Mouse (Mus musculus): ENCODE measurements around the gene Mga. TPM values are rescaled to one million over a fixed set of nuclear protein-coding genes. Genes with fewer than 3 reads are reported as not detected.

Mga gene
- total and polyA plus RNA-seq, 3 experiments = 45.7 to 224 (median 60.9) TPM

DNA sequence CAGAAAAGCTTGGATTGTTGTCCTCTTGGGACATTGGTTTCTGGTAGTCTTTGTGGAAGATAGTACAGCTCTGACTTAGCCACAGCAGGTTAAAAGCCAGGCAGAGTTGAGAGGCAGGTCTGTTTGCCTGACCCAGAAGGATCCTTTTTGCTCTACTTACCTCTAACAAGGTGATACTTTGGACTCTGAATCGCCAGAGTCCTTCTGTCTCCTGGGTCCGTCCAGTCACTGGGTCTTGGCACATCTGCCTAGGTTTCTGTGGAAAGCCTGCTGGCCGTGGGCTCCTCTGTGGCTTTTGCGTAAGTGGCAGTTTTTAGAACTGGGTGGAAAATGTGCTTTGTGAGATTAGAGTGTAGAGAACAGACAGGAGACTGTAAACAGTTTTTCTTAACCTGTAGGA lies 91.9 kb downstream of the Mga start:
- DNase-seq (ENCODE audit: low read depth, low spot score) = no peak
- no peaks in the 10 kb centered on the region for H3K9me3 ChIP-seq (replicated peaks; ENCODE audit: insufficient read depth, low read length)
- H3K36me3 ChIP-seq (ENCODE audit: control insufficient read depth in 1 of 2, insufficient read depth in 2 of 2, low read length in 2 of 2) = no peaks in the 10 kb centered on the region; a peak in 1 of 4 replicates
- peaks cover 0 to 5% of the 10 kb centered on the region in 2 experiments; a peak in 3 of 4 replicates for H3K4me1 ChIP-seq (ENCODE audit: control insufficient read depth in 1 of 2, insufficient read depth in 2 of 2, low read length in 2 of 2)
- H3K4me3 ChIP-seq (ENCODE audit: control insufficient read depth in 1 of 2, insufficient read depth in 1 of 2, low read depth in 2 of 2, low read length in 2 of 2) = no peak overlapping the region
- no peaks in the 10 kb centered on the region for H3K27me3 ChIP-seq (ENCODE audit: control insufficient read depth in 1 of 2, insufficient read depth in 2 of 2, low read length in 2 of 2)
- H3K79me2 ChIP-seq (ENCODE audit: control insufficient read depth, insufficient read depth, low read length, poor library complexity) = no peaks in the 10 kb centered on the region
- TF ChIP-seq ZNF384 (IDR thresholded peaks at IDR 0.05; ENCODE audit: low read depth, low read length) (no peak), CTCF (IDR thresholded peaks at IDR 0.05 in 2 of 3, conservative IDR thresholded peaks at IDR 0.05 in 1 of 3; ENCODE audit: control insufficient read depth in 1 of 3, insufficient read depth in 1 of 3, low read depth in 2 of 3, low read length in 3 of 3, poor library complexity in 1 of 3, severe bottlenecking in 1 of 3) (no peak), KAT2A (conservative IDR thresholded peaks at IDR 0.05; ENCODE audit: low read depth, low read length) (no peak), HCFC1 (IDR thresholded peaks at IDR 0.05; ENCODE audit: low read depth, low read length) (no peak), JUND (IDR thresholded peaks at IDR 0.05; ENCODE audit: low read depth, low read length) (no peak), TCF12 (IDR thresholded peaks at IDR 0.05; ENCODE audit: low read depth, low read length) (no peak), ELF1 (IDR thresholded peaks at IDR 0.05; ENCODE audit: low read depth, low read length) (no peak), ETS1 (IDR thresholded peaks at IDR 0.05; ENCODE audit: low read depth, low read length) (no peak), SMC3 (IDR thresholded peaks at IDR 0.05; ENCODE audit: low read depth, low read length) (no peak), GABPA (IDR thresholded peaks at IDR 0.05; ENCODE audit: low read depth, low read length) (no peak), RCOR1 (IDR thresholded peaks at IDR 0.05; ENCODE audit: low read depth, low read length) (no peak)
- H3K9ac ChIP-seq (ENCODE audit: control insufficient read depth, low read depth, low read length, poor library complexity, severe bottlenecking) = no peak overlapping the region
- H3K27ac ChIP-seq (ENCODE audit: control insufficient read depth, low read depth, low read length) = no peak overlapping the region

DNA sequence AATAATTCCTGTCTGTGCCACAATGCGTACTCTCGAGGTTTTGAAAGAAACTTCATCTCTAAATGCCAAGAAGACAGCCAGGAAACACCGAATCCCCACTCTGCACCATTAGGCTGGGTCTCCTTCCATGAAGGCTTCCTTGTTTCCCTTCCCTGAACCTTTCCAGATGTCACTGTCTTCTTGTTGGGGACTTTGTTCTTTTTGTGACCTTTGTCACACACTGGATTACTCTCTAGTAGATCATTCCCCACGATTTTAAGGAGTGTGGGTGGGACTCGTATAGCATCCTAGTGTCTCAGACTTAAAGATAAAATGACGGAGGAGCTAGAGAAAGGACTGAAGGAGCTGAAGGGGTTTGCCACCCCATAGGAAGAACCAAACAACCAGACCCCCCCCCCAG lies 93.9 kb downstream of the Mga start:
- H3K4me3 ChIP-seq (ENCODE audit: control insufficient read depth in 1 of 2, insufficient read depth in 1 of 2, low read depth in 2 of 2, low read length in 2 of 2) = no peak overlapping the region
- H3K4me1 ChIP-seq (ENCODE audit: control insufficient read depth in 1 of 2, insufficient read depth in 2 of 2, low read length in 2 of 2) = peaks cover 0 to 5% of the 10 kb centered on the region in 2 experiments; a peak in 3 of 4 replicates

DNA sequence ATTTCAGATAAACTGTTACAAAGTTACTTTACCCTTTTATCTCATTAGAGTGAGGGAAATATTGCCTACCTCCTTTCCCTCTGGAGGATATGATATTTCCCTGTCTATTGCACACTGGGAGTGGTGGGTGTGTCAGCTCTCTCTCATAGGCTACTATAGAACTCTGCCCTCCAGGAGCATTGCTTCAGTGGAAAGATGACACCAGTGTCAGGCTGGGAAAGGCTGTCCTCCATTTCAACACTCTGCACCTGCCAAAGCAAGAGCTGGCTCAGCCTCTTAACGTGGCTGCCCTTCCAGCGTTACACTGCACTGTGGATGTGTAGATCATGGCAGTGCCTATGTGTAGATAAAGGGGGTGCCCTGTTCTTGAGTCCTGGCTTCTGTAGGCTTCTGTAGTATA lies 95.3 kb downstream of the Mga start:
- Histone ChIP-seq H3K27ac (ENCODE audit: control insufficient read depth, low read depth, low read length) (no peak overlapping the region), H3K4me3 (ENCODE audit: control insufficient read depth in 1 of 2, insufficient read depth in 1 of 2, low read depth in 2 of 2, low read length in 2 of 2) (no peak overlapping the region), H3K9ac (ENCODE audit: control insufficient read depth, low read depth, low read length, poor library complexity, severe bottlenecking) (no peak overlapping the region), H3K4me1 (ENCODE audit: control insufficient read depth in 1 of 2, insufficient read depth in 2 of 2, low read length in 2 of 2) (no peaks in the 10 kb centered on the region), H3K27me3 (ENCODE audit: control insufficient read depth in 1 of 2, insufficient read depth in 2 of 2, low read length in 2 of 2) (no peaks in the 10 kb centered on the region), H3K9me3 (replicated peaks; ENCODE audit: insufficient read depth, low read length) (no peaks in the 10 kb centered on the region), H3K36me3 (ENCODE audit: control insufficient read depth in 1 of 2, insufficient read depth in 2 of 2, low read length in 2 of 2) (no peaks in the 10 kb centered on the region), H3K79me2 (ENCODE audit: control insufficient read depth, insufficient read depth, low read length, poor library complexity) (no peaks in the 10 kb centered on the region)
- no peak for DNase-seq (ENCODE audit: low read depth, low spot score)
- TF ChIP-seq SIN3A (IDR thresholded peaks at IDR 0.05; ENCODE audit: low read length) (no peak), TCF12 (IDR thresholded peaks at IDR 0.05; ENCODE audit: low read depth, low read length) (no peak), NRF1 (IDR thresholded peaks at IDR 0.05; ENCODE audit: insufficient read depth, low read depth, low read length, poor library complexity, severe bottlenecking) (no peak), ZMIZ1 (IDR thresholded peaks at IDR 0.05; ENCODE audit: low read depth, low read length) (no peak), NELFE (IDR thresholded peaks at IDR 0.05; ENCODE audit: low read depth, low read length) (no peak), MEF2A (IDR thresholded peaks at IDR 0.05; ENCODE audit: extremely low read depth, insufficient replicate concordance, low read depth, low read length, poor library complexity, severe bottlenecking) (no peak), TAL1 (IDR thresholded peaks at IDR 0.05; ENCODE audit: low read length) (no peak), BHLHE40 (IDR thresholded peaks at IDR 0.05; ENCODE audit: borderline replicate concordance, low read depth, low read length) (no peak), TBP (IDR thresholded peaks at IDR 0.05; ENCODE audit: low read depth, low read length) (no peak), JUND (IDR thresholded peaks at IDR 0.05; ENCODE audit: low read depth, low read length) (no peak), USF1 (IDR thresholded peaks at IDR 0.05; ENCODE audit: low read depth, low read length) (no peak), E2F4 (IDR thresholded peaks at IDR 0.05; ENCODE audit: borderline replicate concordance, low read depth, low read length) (no peak), MAZ (IDR thresholded peaks at IDR 0.05; ENCODE audit: low read depth, low read length) (no peak), ZKSCAN1 (IDR thresholded peaks at IDR 0.05; ENCODE audit: low read depth, low read length) (no peak)

More for the DNA sequence above, 93.9 kb downstream of the Mga start:
- Histone ChIP-seq H3K79me2 (ENCODE audit: control insufficient read depth, insufficient read depth, low read length, poor library complexity) (no peaks in the 10 kb centered on the region), H3K36me3 (ENCODE audit: control insufficient read depth in 1 of 2, insufficient read depth in 2 of 2, low read length in 2 of 2) (no peaks in the 10 kb centered on the region; a peak in 1 of 4 replicates), H3K9ac (ENCODE audit: control insufficient read depth, low read depth, low read length, poor library complexity, severe bottlenecking) (no peak overlapping the region), H3K27me3 (ENCODE audit: control insufficient read depth in 1 of 2, insufficient read depth in 2 of 2, low read length in 2 of 2) (no peaks in the 10 kb centered on the region), H3K9me3 (replicated peaks; ENCODE audit: insufficient read depth, low read length) (no peaks in the 10 kb centered on the region), H3K27ac (ENCODE audit: control insufficient read depth, low read depth, low read length) (no peak overlapping the region)
- no peak for DNase-seq (ENCODE audit: low read depth, low spot score)
- TF ChIP-seq USF1 (IDR thresholded peaks at IDR 0.05; ENCODE audit: low read depth, low read length) = no peak
- TF ChIP-seq ZNF384 (IDR thresholded peaks at IDR 0.05; ENCODE audit: low read depth, low read length) = no peak
- no peak for TF ChIP-seq ETS1 (IDR thresholded peaks at IDR 0.05; ENCODE audit: low read depth, low read length)
- TF ChIP-seq TCF12 (IDR thresholded peaks at IDR 0.05; ENCODE audit: low read depth, low read length) = no peak
- TF ChIP-seq RAD21 (IDR thresholded peaks at IDR 0.05; ENCODE audit: low read depth, low read length) = no peak
- no peak for TF ChIP-seq HCFC1 (IDR thresholded peaks at IDR 0.05; ENCODE audit: low read depth, low read length)
- no peak for TF ChIP-seq GATA1 (IDR thresholded peaks at IDR 0.05; ENCODE audit: low read depth, low read length)
- TF ChIP-seq MAFK (IDR thresholded peaks at IDR 0.05; ENCODE audit: borderline replicate concordance, low read depth, low read length) = no peak
- TF ChIP-seq MYB (IDR thresholded peaks at IDR 0.05; ENCODE audit: low read depth, low read length) = no peak
- no peak for TF ChIP-seq SIN3A (IDR thresholded peaks at IDR 0.05; ENCODE audit: low read length)
- TF ChIP-seq KAT2A (conservative IDR thresholded peaks at IDR 0.05; ENCODE audit: low read depth, low read length) = no peak
- no peak for TF ChIP-seq MAZ (IDR thresholded peaks at IDR 0.05; ENCODE audit: low read depth, low read length)

Measured in MEL (cell line).